Mouse (Mus musculus): Measurements from ENCODE around the gene Dpm3. TPM values are rescaled to one million over a fixed set of nuclear protein-coding genes. Genes with fewer than 3 reads are reported as not detected.

The Dpm3 gene
- total and polyA plus RNA-seq, 3 experiments, result 13.5 to 178 (median 47.7) TPM

DNA sequence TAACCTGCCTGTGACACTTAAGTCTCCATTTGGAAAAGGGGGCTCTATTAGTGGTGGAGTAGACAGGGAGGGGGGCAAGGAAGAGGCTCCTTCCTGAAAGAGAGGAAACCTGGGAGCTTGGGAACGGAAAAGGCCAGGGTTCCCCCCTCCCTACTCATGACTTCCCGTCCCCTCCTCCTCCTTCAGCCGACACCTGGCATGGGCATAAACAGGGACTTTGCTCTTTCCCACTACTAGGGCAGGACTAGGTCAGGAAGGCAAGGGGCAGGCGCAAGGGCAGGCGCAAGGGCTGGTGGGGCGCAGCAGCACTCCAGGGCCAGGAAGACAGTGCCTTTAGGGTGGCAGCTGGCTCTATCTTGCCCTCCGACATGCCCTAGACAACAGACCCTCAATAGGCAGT is 18.9 kb downstream of the Dpm3 start:
- no peaks in the 10 kb centered on the region for H3K36me3 ChIP-seq (replicated peaks)
- peaks cover 59% of the 10 kb centered on the region for H3K27me3 ChIP-seq (ENCODE audit: insufficient read depth, low read length)
- no peak for TF ChIP-seq POLR2AphosphoS5 (IDR thresholded peaks at IDR 0.05; ENCODE audit: insufficient replicate concordance, low read depth, low read length)
- no peaks in the 10 kb centered on the region for H3K9me3 ChIP-seq (replicated peaks)
- no peak for DNase-seq (ENCODE audit: low spot score)
- H3K4me3 ChIP-seq (ENCODE audit: low read depth, low read length), result no peak overlapping the region
- peaks cover 3% of the 10 kb centered on the region; the same call in 1 of the 2 replicates for H3K4me1 ChIP-seq (ENCODE audit: insufficient read depth, low read depth, low read length)
- ATAC-seq (ENCODE audit: extremely low read depth, insufficient number of reproducible peaks, low FRiP score, poor library complexity, severe bottlenecking), result no peak

DNA sequence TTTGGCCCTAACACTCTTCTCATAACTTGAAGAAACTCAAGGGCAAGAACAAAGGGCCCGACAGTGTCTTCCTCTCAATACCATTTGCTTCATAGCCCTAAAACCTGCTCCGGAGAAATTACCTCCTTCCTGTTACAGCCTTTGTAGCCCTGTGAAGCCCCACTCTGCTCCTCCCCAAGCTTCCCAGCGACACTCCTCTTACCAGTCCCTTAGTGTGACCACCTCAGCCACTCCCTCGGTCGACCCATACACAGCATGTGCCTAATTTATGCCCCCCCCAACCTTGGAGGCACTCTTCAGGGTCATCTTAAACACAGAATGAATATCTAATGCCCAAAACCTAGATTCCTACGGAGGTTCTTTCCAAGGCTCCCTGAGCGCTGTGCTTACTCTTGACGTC is 19.5 kb downstream of the Dpm3 start:
- ATAC-seq (ENCODE audit: extremely low read depth, insufficient number of reproducible peaks, low FRiP score, poor library complexity, severe bottlenecking) (no peak), DNase-seq (ENCODE audit: low spot score) (no peak)
- Histone ChIP-seq H3K27me3 (ENCODE audit: insufficient read depth, low read length) (peaks cover 60% of the 10 kb centered on the region), H3K9me3 (replicated peaks) (no peaks in the 10 kb centered on the region), H3K36me3 (replicated peaks) (no peaks in the 10 kb centered on the region), H3K4me3 (ENCODE audit: low read depth, low read length) (no peak overlapping the region), H3K4me1 (ENCODE audit: insufficient read depth, low read depth, low read length) (peaks cover 3% of the 10 kb centered on the region; the same call in 1 of the 2 replicates)
- no peak for TF ChIP-seq GATA1 (IDR thresholded peaks at IDR 0.05; ENCODE audit: borderline replicate concordance, low read length)
- no peak for TF ChIP-seq CTCF (IDR thresholded peaks at IDR 0.05; ENCODE audit: low read depth, low read length)
- TF ChIP-seq POLR2AphosphoS5 (IDR thresholded peaks at IDR 0.05; ENCODE audit: insufficient replicate concordance, low read depth, low read length), result no peak
- TF ChIP-seq GATA2 (IDR thresholded peaks at IDR 0.05; ENCODE audit: borderline replicate concordance, low read depth, low read length), result no peak
- no peak for TF ChIP-seq TAL1 (conservative IDR thresholded peaks at IDR 0.05; ENCODE audit: low read depth, low read length)

DNA sequence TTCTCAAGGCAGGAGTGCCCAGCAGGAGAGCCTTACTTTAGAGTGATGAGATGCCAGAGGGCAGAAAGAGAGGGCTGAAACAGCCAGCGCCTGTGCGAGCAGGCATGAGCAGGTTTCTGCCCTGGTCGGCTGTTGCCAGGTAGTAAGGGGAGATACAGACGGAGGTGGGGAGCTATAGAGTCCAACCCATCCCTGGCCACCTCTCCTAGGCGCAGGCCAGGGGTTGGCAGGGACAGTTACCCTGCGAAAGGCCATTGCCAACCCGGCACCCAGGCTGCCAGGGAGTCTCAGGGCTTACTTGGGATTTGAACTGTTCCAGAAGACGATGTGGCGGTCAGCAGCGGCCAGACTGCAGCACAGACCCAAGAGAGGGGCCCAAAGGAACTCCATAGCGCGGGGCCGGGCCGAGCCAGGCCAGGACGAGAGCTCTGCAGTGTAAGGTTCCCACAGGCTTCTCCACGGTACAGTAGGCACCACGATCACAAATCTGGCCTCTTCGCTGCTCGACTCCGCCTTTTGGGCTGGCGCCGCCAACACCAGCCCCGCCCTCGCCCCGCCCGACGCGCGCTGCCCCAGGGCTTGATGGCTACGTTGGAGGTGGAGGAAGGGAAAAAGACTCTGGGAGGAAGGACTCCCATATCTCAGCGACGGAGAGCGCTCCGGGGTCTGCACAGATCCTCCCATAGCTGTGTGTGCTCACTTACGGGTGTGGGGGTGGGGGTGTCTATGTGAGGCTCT is 20.2 kb downstream of the Dpm3 start:
- no peaks in the 10 kb centered on the region for H3K36me3 ChIP-seq (replicated peaks)
- no peak for DNase-seq (ENCODE audit: low spot score)
- H3K27me3 ChIP-seq (ENCODE audit: insufficient read depth, low read length), result peaks cover 66% of the 10 kb centered on the region
- TF ChIP-seq POLR2AphosphoS5 (IDR thresholded peaks at IDR 0.05; ENCODE audit: insufficient replicate concordance, low read depth, low read length), result no peak
- TF ChIP-seq GATA2 (IDR thresholded peaks at IDR 0.05; ENCODE audit: borderline replicate concordance, low read depth, low read length), result no peak
- no peak for TF ChIP-seq TAL1 (conservative IDR thresholded peaks at IDR 0.05; ENCODE audit: low read depth, low read length)
- TF ChIP-seq GATA1 (IDR thresholded peaks at IDR 0.05; ENCODE audit: borderline replicate concordance, low read length), result no peak
- TF ChIP-seq CTCF (IDR thresholded peaks at IDR 0.05; ENCODE audit: low read depth, low read length), result no peak
- peaks cover 3% of the 10 kb centered on the region; the same call in 1 of the 2 replicates for H3K4me1 ChIP-seq (ENCODE audit: insufficient read depth, low read depth, low read length)
- H3K9me3 ChIP-seq (replicated peaks), result no peaks in the 10 kb centered on the region
- no peak for ATAC-seq (ENCODE audit: extremely low read depth, insufficient number of reproducible peaks, low FRiP score, poor library complexity, severe bottlenecking)
- H3K4me3 ChIP-seq (ENCODE audit: low read depth, low read length), result no peak overlapping the region

DNA sequence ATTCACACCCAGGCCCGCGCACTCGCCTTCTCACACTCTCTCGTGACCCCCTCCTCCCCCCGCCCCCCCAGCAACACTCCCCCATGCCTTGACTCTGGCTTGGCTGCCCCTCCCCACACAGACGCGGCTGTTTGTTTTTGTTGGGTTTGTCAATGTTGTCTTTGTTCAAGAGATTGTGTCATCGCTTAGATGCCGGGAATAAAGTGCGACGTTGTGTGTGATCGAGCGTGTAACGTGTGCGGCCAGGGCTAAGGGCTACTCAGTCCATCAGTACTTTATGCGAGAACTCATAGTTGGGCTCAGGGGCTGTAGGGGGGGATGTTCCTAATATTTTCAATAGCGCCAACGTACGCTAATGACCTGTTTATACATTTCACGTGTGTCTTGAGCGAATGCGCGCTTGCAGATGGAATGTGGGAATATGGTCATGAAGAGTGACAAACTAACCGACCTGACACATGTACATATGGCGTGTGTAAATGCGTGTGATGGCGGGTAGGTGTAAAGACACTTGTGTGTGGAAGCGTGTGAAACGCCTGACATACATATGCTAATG is 21.0 kb downstream of the Dpm3 start:
- H3K27me3 ChIP-seq (ENCODE audit: insufficient read depth, low read length), result peaks cover 69% of the 10 kb centered on the region
- TF ChIP-seq POLR2AphosphoS5 (IDR thresholded peaks at IDR 0.05; ENCODE audit: insufficient replicate concordance, low read depth, low read length), result no peak
- no peak for TF ChIP-seq TAL1 (conservative IDR thresholded peaks at IDR 0.05; ENCODE audit: low read depth, low read length)
- TF ChIP-seq GATA1 (IDR thresholded peaks at IDR 0.05; ENCODE audit: borderline replicate concordance, low read length), result no peak
- no peak for TF ChIP-seq CTCF (IDR thresholded peaks at IDR 0.05; ENCODE audit: low read depth, low read length)
- TF ChIP-seq GATA2 (IDR thresholded peaks at IDR 0.05; ENCODE audit: borderline replicate concordance, low read depth, low read length), result no peak
- no peak for ATAC-seq (ENCODE audit: extremely low read depth, insufficient number of reproducible peaks, low FRiP score, poor library complexity, severe bottlenecking)
- H3K9me3 ChIP-seq (replicated peaks), result no peaks in the 10 kb centered on the region
- peaks cover 3% of the 10 kb centered on the region for H3K4me1 ChIP-seq (ENCODE audit: insufficient read depth, low read depth, low read length)
- no peak overlapping the region for H3K4me3 ChIP-seq (ENCODE audit: low read depth, low read length)
- no peak for DNase-seq (ENCODE audit: low spot score)
- H3K36me3 ChIP-seq (replicated peaks), result no peaks in the 10 kb centered on the region

DNA sequence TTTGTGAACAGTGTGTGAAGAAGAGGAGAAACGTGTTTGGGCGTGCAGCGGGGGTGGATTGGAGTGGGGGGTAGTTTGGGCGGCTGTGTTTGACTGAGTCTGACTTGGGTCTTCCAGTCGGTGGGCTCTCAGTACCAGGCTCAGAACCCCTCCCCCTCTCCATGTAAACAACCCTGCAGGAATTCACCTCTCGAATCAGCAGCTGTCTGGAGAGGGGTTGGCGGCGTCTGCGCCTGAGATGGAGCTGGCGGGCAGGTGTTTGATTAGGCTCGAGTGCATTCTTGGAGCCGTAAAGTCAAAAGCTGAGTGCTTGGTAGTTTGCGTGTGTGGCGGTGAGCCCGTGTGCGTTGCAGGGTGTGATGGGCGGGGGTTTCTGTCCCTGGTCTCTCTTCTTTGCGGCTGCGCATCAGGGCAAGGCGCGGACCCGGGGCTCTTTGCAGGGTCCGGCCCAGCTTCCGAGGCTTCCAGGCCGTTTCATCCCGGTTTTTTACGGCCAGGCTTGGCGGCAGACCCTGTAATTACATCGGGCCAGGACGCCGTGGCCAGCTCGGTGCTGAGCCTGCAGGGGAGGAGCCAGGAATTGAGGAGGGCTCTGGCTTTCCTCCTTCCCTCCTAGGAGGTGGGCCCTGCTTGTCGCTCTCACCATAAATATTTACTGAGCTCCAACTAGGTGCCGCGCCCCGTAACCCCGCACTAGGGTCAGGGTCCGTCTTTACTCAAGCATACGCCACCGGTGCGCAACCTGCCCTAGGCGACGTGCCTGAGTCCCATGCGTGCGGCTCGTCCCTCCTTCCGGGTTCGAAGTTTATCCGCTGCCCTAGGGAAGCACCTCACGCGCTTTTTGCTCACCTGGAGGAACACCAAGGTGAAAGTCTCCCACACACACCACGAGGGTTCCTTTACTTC is 21.7 kb downstream of the Dpm3 start, which contains the start of gene Efna1:
Gene Efna1, minus strand, starts transcription at position 537 of the 906 bp plus-strand sequence.
- peaks cover 76% of the 10 kb centered on the region for H3K27me3 ChIP-seq (ENCODE audit: insufficient read depth, low read length)
- ATAC-seq (ENCODE audit: extremely low read depth, insufficient number of reproducible peaks, low FRiP score, poor library complexity, severe bottlenecking) (no peak), DNase-seq (ENCODE audit: low spot score) (no peak)
- H3K36me3 ChIP-seq (replicated peaks), result no peaks in the 10 kb centered on the region
- H3K4me3 ChIP-seq (ENCODE audit: low read depth, low read length), result no peak within 1 kb of the TSS
- H3K4me1 ChIP-seq (ENCODE audit: insufficient read depth, low read depth, low read length), result peaks cover 8% of the 10 kb centered on the region
- TF ChIP-seq POLR2AphosphoS5 (IDR thresholded peaks at IDR 0.05; ENCODE audit: insufficient replicate concordance, low read depth, low read length), result no peak
- no peaks in the 10 kb centered on the region for H3K9me3 ChIP-seq (replicated peaks)

DNA sequence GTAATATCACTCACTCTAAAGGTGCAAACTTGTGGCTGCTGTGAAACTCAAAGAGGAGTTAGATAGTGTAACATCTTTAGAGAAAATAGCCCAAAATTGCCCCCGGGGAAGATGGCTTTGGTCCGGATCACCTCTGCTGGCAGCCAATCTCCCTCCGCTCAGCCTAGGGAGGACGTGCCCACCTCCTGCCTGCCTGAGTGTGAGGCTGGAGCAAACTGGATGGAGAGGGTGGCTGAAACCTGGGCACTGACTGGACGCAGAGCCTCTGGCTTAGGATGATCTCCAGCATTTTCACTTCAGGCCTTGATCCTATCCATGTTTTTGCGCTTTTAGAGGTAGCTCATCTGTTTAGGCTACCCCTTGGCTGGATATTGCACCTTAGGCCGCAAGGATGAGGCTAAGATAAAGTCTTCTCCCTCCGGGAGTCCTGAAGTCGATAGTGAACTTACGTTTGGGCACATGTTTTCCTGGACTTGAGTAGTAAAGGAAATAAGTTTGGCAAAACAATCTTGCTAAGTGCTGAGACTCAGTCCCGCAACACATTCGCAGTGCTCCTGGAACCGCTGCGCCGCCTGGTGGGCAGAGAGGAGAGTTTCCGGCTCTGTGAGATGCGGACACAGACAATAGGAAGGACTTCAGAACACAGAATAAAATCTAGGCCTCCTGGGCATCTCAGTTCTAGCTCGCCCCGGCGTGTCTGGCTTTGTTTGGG is 22.6 kb downstream of the Dpm3 start:
- Histone ChIP-seq H3K36me3 (replicated peaks) (no peaks in the 10 kb centered on the region), H3K4me1 (ENCODE audit: insufficient read depth, low read depth, low read length) (peaks cover 8% of the 10 kb centered on the region), H3K9me3 (replicated peaks) (no peaks in the 10 kb centered on the region), H3K27me3 (ENCODE audit: insufficient read depth, low read length) (peaks cover 77% of the 10 kb centered on the region), H3K4me3 (ENCODE audit: low read depth, low read length) (no peak overlapping the region)
- DNase-seq (ENCODE audit: low spot score), result peak; percentile 35
- no peak for ATAC-seq (ENCODE audit: extremely low read depth, insufficient number of reproducible peaks, low FRiP score, poor library complexity, severe bottlenecking)
- TF ChIP-seq CTCF (IDR thresholded peaks at IDR 0.05; ENCODE audit: low read depth, low read length) (no peak), GATA2 (IDR thresholded peaks at IDR 0.05; ENCODE audit: borderline replicate concordance, low read depth, low read length) (no peak), GATA1 (IDR thresholded peaks at IDR 0.05; ENCODE audit: borderline replicate concordance, low read length) (no peak), POLR2AphosphoS5 (IDR thresholded peaks at IDR 0.05; ENCODE audit: insufficient replicate concordance, low read depth, low read length) (no peak), TAL1 (conservative IDR thresholded peaks at IDR 0.05; ENCODE audit: low read depth, low read length) (no peak)
